Mouse (Mus musculus): Measurements from ENCODE around the gene 1500011B03Rik.

The 1500011B03Rik gene

DNA sequence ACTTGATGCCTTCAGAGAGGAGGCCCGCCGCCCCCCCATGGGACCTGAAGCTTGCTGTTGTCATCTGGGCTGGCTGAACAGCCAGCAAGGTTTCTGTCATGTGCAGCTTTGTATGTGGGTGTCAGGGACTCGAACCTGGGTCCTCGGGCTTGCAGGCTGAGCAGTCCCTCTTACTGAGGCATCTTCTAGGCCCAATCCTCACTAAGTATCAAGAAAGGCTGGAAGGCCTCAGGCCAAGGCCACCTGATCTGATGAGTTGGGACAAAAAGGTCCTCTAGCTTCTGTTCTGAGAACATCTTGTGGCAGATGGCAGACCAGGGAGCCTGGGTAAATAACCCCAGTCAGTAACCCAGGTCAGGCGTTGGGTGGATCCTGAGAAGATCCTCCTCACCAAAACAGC, 13.4 kb downstream of the 1500011B03Rik start:
- in situ Hi-C loops (cut with MboI; ENCODE audit: unreplicated experiment in 2 of 2), result loop anchor here (5.0 kb wide), 2 partner anchors 38 to 43 kb away; partner anchors contain the start of gene Ankrd13a (in 1 of the 2)

GRCm38 (mm10) chr5:114809181-114809756, 14.0 kb downstream of the 1500011B03Rik start:
- in situ Hi-C loops (cut with MboI; ENCODE audit: unreplicated experiment in 2 of 2), result loop anchor here (5.0 kb wide), 2 partner anchors 37 to 42 kb away; partner anchors contain the start of gene Ankrd13a (in 1 of the 2)

GRCm38 (mm10) chr5:114808385-114808784, 14.9 kb downstream of the 1500011B03Rik start:
- in situ Hi-C loops (cut with MboI; ENCODE audit: unreplicated experiment in 2 of 2), result loop anchor here (5.0 kb wide), 2 partner anchors 36 to 41 kb away; partner anchors contain the start of gene Ankrd13a (in 1 of the 2)

DNA sequence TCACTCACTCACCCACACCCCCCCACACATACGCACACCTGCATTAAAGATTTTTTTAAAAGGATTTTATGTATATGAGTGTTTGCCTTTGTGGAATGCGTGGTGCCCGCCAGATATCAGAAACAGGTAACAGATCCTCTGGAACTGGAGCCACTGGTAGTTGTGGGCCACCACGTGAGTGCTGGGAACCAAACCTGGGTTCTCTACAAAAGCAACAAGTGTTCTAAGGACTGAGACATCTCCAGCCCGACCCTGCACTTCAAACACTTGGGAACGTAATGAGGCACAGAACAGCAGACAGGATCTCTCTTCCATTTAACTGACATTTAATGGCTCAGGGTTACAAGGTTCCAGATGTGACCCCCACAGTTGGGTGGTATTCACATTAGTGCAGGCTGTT, 15.4 kb downstream of the 1500011B03Rik start:
- in situ Hi-C loops (cut with MboI; ENCODE audit: unreplicated experiment in 2 of 2), result loop anchor here (5.0 kb wide), 2 partner anchors 36 to 41 kb away; partner anchors contain the start of gene Ankrd13a (in 1 of the 2)

- in situ Hi-C loops (cut with MboI; ENCODE audit: unreplicated experiment in 2 of 2), result loop anchor here (5.0 kb wide), 2 partner anchors 35 to 40 kb away; partner anchors contain the start of gene Ankrd13a (in 1 of the 2)
Measured at GRCm38 (mm10) chr5:114807468-114807867, 15.8 kb downstream of the 1500011B03Rik start.

DNA sequence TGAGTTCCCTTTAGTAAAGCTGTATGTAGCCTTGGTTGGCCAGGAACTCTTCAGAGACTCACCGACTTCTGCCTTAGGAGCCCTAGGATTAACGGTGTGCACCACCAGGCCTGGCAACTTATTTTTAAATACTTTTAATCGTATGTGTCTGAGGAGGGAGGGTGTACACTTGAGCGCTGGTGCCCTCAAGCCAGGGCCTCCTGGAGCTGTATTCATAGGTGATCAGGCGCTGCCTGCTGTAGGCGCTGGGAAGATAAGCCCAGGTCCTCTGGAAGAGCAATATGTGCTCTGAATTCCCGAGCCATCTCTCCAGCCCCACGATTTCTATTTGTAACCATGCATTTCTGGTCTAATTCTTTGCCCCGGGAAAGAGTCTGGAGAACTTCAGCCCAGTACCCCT, 16.2 kb downstream of the 1500011B03Rik start:
- in situ Hi-C loops (cut with MboI; ENCODE audit: unreplicated experiment in 2 of 2), result loop anchor here (5.0 kb wide), 2 partner anchors 35 to 40 kb away; partner anchors contain the start of gene Ankrd13a (in 1 of the 2)

- in situ Hi-C loops (cut with MboI; ENCODE audit: unreplicated experiment in 2 of 2), result loop anchor here (5.0 kb wide), 2 partner anchors 34 to 39 kb away; partner anchors contain the start of gene Ankrd13a (in 1 of the 2)
Measured at GRCm38 (mm10) chr5:114806636-114807035, 16.6 kb downstream of the 1500011B03Rik start.

DNA sequence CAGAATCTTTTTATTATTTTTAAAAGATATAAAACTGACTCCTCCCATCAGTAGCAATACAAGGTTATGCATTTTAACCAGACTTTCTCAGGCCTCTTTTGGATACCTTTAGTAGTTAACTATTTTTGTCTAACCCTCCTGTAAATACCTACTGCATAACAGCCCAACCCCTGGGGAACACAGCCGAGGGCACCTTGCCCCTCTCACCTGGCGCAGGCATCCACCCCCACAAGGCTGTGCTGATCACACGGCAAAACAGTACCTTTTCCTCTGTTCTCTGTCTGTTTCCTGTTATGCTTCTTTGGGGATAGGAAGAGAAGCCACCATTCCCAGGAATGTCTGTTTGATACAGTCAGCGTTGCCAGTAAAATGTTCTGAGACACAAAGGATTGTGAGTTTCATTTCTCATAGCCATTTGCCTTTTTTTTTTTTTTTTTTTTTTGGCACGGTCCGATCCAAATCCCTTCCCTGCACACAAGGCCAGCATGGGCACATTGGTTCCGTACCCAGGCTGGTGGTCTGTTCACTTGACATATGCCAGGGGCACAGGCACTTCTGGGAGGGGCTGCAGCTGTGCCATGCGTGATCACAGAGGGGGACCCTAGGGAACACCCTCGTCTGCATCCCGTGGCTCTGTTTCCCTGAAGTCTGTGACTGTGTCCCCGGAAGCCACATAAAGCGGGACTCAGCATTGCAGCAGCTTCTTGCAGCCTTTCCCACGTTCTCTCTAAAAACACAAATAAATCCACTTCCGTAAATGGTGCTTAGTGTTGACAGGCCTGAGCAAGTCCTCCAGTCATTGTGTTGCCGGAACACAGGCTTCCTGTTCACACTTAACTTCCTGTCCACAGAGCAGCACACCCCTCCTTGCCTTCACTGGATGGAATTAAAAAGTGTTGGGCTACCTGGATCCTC, 17.6 kb downstream of the 1500011B03Rik start:
- in situ Hi-C loops (cut with MboI; ENCODE audit: unreplicated experiment in 2 of 2), result loop anchor here (5.0 kb wide), 2 partner anchors 33 to 38 kb away; partner anchors contain the start of gene Ankrd13a (in 1 of the 2)

DNA sequence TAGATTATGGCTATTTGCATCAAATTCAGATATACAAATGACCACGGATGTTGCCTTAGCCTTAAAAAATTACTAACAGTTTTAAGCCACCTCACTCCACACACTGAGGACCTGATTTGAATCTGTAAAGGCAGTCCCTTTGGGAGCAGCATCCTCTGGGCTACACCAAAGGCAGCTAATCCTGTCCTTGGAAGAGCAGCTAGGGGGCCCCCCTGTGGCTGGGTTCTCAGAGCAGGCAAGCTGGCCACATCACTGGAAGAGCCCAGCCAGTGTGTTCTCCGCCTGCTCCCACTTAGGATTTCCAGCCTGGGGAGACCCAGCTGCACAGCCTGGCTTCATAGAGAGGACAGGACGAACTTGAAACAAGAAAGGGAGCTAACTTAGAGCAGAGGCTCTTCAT, 18.3 kb downstream of the 1500011B03Rik start:
- in situ Hi-C loops (cut with MboI; ENCODE audit: unreplicated experiment in 2 of 2), result loop anchor here (5.0 kb wide), 2 partner anchors 33 to 38 kb away; partner anchors contain the start of gene Ankrd13a (in 1 of the 2)

DNA sequence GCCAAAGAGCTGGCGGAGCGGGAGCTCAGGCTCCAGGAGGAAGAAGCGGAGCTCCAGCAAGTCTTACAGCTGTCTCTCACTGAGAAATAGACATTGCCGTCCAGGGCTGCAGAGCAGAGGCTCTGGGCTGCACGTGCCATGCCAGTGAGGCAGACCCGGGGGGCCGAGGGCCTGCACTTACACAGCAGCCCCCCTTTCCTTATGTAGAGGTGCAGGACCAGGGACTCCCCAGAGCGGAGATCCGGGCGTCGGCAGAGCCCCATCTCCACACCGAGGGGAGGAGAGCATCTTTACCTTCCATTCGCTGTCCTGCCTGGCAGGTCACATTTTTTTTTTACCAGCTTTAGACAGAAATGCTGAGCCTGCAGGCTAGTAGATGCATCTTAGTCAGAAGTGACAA, 18.9 kb downstream of the 1500011B03Rik start:
- in situ Hi-C loops (cut with MboI; ENCODE audit: unreplicated experiment in 2 of 2), result no loop called here

DNA sequence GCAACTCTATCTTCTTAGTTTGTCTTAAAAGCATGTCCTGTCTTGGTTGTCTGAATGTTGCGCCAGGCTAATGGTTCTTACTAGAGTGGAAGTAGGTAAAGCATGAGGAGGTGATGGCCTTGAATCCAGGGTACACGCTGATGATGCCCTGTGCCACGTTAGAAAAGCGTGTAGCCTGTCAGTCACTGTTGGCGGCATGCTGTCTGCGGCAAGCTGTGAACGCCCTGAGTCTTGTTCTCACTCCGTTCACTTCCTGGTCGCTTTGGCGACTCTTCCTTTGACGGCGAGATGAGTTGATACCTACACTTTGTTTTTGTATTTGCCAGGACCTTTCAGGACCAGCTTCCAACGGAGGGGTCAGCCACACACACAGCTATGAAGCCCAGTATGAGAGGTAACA, 20.0 kb downstream of the 1500011B03Rik start:
- in situ Hi-C loops (cut with MboI; ENCODE audit: unreplicated experiment in 2 of 2), result no loop called here

- in situ Hi-C loops (cut with MboI; ENCODE audit: unreplicated experiment in 2 of 2), result no loop called here
Measured at GRCm38 (mm10) chr5:114801841-114802240, 21.4 kb downstream of the 1500011B03Rik start.

GRCm38 (mm10) chr5:114801049-114801448, 22.2 kb downstream of the 1500011B03Rik start:
- in situ Hi-C loops (cut with MboI; ENCODE audit: unreplicated experiment in 2 of 2), result no loop called here

DNA sequence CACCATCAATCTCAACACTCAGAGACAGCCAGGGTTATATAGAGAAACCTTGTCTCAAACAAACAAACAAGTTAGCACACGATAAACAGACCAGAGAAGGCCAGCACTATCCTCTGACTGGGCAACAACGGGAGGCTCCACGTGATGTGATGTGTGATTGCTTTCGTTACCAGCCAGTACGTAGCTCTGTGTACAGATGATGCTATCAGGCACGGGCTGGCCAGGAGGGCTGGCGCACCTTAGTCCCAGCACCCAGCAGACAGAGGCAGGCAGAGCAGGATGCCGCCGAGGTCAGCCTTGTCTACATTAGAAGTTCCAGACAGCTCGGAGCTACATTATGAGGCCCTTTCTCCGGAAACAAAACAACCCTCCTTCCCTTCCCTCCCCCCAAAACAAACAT, 23.4 kb downstream of the 1500011B03Rik start:
- in situ Hi-C loops (cut with MboI; ENCODE audit: unreplicated experiment in 2 of 2), result no loop called here

- in situ Hi-C loops (cut with MboI; ENCODE audit: unreplicated experiment in 2 of 2), result no loop called here
Measured at GRCm38 (mm10) chr5:114797253-114797652, 26.0 kb downstream of the 1500011B03Rik start.

DNA sequence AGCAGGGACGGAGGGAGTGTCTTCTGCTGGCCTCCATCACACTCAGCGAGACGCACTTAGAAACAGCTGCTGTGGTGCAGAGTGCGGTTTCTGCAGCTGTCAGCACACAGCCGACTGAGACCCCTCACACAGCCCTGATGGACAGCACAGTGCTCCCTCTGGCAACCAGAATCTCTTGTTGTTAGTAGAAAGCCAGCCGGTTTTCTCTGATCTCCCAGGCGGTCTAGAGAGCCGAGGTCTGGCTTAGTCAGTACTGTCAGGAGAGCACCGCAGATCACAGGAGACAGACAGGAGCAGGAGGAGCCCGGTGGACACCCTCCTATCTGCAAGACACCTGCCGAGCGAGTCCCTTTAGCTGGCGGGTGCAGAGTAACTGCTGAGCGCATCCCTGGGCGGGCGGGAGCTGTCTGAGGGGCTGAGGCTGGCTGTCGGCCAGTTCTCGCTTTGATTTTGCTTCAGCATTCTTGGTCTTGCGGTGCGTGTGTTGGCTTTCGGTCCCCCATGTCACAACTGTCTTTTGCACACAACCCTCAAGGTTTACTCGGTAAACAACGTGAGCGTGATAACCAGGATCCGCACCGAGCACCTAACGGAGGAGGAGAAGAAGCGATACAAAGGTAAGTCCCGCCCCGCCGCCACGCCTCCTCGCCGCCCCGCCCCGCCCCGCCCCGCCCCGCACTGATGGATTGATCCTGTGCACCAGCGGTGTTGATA, 26.8 kb downstream of the 1500011B03Rik start:
- in situ Hi-C loops (cut with MboI; ENCODE audit: unreplicated experiment in 2 of 2), result no loop called here

GRCm38 (mm10) chr5:114795653-114796052, 27.6 kb downstream of the 1500011B03Rik start:
- in situ Hi-C loops (cut with MboI; ENCODE audit: unreplicated experiment in 2 of 2), result no loop called here

DNA sequence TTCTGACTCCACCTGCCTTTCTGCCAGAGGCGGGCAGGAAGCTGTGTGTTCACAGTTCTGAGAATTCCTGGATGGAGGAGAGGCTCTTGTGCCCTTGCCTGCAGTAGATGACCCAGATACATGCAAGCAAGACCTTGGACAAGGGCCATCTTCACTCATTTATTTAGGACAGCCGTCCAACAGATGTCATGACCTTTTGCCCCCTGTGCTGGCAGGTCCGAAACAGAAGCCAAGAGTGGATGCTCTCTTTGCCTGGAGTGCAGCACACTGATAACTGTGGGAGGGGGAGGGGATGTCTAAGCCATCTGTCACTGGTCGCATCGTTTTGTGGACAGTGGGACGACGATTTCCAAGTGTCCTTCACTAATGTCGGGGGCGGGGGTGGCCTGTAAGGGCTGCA, 28.0 kb downstream of the 1500011B03Rik start:
- in situ Hi-C loops (cut with MboI; ENCODE audit: unreplicated experiment in 2 of 2), result no loop called here

GRCm38 (mm10) chr5:114794609-114795008, 28.7 kb downstream of the 1500011B03Rik start:
- in situ Hi-C loops (cut with MboI; ENCODE audit: unreplicated experiment in 2 of 2), result no loop called here

GRCm38 (mm10) chr5:114793317-114793716, 30.0 kb downstream of the 1500011B03Rik start:
- in situ Hi-C loops (cut with MboI; ENCODE audit: unreplicated experiment in 2 of 2), result no loop called here
